ENCODE assay signal across 15 mouse cellular contexts in the genomic region with DNA sequence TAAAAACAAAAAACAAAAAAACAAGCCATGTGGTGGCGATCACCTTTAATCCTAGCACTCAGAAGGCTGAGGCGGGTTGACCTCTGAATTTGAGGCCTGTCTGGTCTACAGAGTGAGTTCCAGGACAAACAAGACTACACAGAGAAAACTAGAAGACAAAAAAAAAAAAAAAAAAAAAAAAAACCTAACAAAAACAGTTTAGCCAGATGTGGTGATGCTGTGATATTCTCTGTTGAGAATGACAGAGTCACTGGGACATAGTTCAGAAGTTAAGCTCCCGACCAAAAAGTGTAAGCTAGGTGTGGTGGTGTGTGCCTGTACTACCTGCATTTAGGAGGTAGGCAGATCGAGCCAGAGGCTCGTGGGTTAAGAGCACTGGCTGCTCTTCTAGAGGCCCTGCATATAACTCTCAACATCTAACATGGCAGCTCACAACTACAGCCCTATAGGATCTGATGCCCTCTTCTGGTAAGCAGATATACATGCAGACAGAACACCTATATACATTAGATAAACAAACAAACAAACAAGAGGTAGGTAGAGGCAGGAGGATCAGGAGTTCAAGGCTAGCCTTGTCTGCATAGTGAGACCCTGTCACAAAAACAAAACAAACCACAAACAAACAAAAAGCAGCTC. TPM values are rescaled to one million over a fixed set of nuclear protein-coding genes. Genes with fewer than 3 reads are reported as not detected.
A peak's percentile ranks its signal among the peaks of the same experiment; 100 is the strongest.
DNase-seq lines count a peak whose midpoint lies in the region; ATAC-seq and TF ChIP-seq lines count a peak whose summit lies in the region.
"Had no signal": no experiment of that assay in that cellular context is flagged by ENCODE, and none has a peak within 500 bp of the region (broad histone marks: within the 10 kb centered on the region; RNA-seq: fewer than 3 reads in every experiment).

No protein-coding gene starts in this region.

- no peak overlapping the region for H3K9ac ChIP-seq in intestine, postnatal 0 days (ENCODE audit: low read depth, low read length)
- H3K9ac ChIP-seq in intestine, embryonic 16.5 days (ENCODE audit: low read depth, low read length) = no peak overlapping the region
- H3K9ac ChIP-seq in neural tube, embryonic 15.5 days (replicated peaks) = no peak overlapping the region
- H3K9ac ChIP-seq: midbrain, embryonic 13.5 days had no signal

- H3K36me3 ChIP-seq in intestine, postnatal 0 days (ENCODE audit: control insufficient read depth, insufficient read depth) = peaks cover 15% of the 10 kb centered on the region
- H3K36me3 ChIP-seq in intestine, embryonic 16.5 days (ENCODE audit: control insufficient read depth, insufficient read depth, low read length) = peaks cover 9% of the 10 kb centered on the region; the same call in 1 of the 2 replicates
- H3K36me3 ChIP-seq in neural tube, embryonic 15.5 days = peaks cover 21% of the 10 kb centered on the region

- no peak overlapping the region for H3K27ac ChIP-seq in intestine, postnatal 0 days (ENCODE audit: low read depth, low read length)
- H3K27ac ChIP-seq in intestine, embryonic 16.5 days (ENCODE audit: low read length) = no peak overlapping the region
- H3K27ac ChIP-seq in neural tube, embryonic 15.5 days (replicated peaks) = no peak overlapping the region
- H3K27ac ChIP-seq: midbrain, embryonic 13.5 days had no signal

- H3K9me3 ChIP-seq in intestine, postnatal 0 days (ENCODE audit: control insufficient read depth) = no peaks in the 10 kb centered on the region
- H3K9me3 ChIP-seq in intestine, embryonic 16.5 days (ENCODE audit: control insufficient read depth, low read length) = no peaks in the 10 kb centered on the region
- no peaks in the 10 kb centered on the region for H3K9me3 ChIP-seq in neural tube, embryonic 15.5 days (replicated peaks)
- H3K9me3 ChIP-seq: midbrain, embryonic 13.5 days had no signal

- ATAC-seq in intestine, postnatal 0 days = no peak
- ATAC-seq in intestine, embryonic 16.5 days = no peak
- ATAC-seq in neural tube, embryonic 15.5 days (ENCODE audit: low FRiP score) = no peak
- ATAC-seq: midbrain, embryonic 13.5 days had no signal

- 88% methylated on average over 5 of the region's 5 CpGs for WGBS in intestine, postnatal 0 days
- 88% methylated on average over 5 of the region's 5 CpGs for WGBS in intestine, embryonic 16.5 days
- 95% methylated on average over 5 of the region's 5 CpGs for WGBS in neural tube, embryonic 15.5 days

- H3K27me3 ChIP-seq in intestine, postnatal 0 days (replicated peaks; ENCODE audit: control insufficient read depth, insufficient read depth, low read length) = no peaks in the 10 kb centered on the region
- no peaks in the 10 kb centered on the region for H3K27me3 ChIP-seq in intestine, embryonic 16.5 days (replicated peaks; ENCODE audit: control insufficient read depth, insufficient read depth, low read length)
- no peaks in the 10 kb centered on the region for H3K27me3 ChIP-seq in neural tube, embryonic 15.5 days (replicated peaks)
- H3K27me3 ChIP-seq: midbrain, embryonic 13.5 days had no signal

- H3K4me3 ChIP-seq in intestine, postnatal 0 days (ENCODE audit: low read depth, low read length) = no peak overlapping the region
- no peak overlapping the region for H3K4me3 ChIP-seq in intestine, embryonic 16.5 days (ENCODE audit: low read length)
- H3K4me3 ChIP-seq in neural tube, embryonic 15.5 days (replicated peaks) = no peak overlapping the region

- TF ChIP-seq CTCF in intestine, postnatal 0 days (IDR thresholded peaks at IDR 0.05; ENCODE audit: low read depth) = peak; percentile 41

- H3K4me2 ChIP-seq in intestine, postnatal 0 days (replicated peaks; ENCODE audit: low read depth) = no peak overlapping the region
- no peak overlapping the region for H3K4me2 ChIP-seq in intestine, embryonic 16.5 days (ENCODE audit: low read depth, low read length)
- H3K4me2 ChIP-seq in neural tube, embryonic 15.5 days = no peak overlapping the region

- H3K4me1 ChIP-seq in intestine, postnatal 0 days (replicated peaks; ENCODE audit: control insufficient read depth, insufficient read depth, low read length) = peaks cover 8% of the 10 kb centered on the region
- H3K4me1 ChIP-seq in intestine, embryonic 16.5 days (ENCODE audit: control insufficient read depth, insufficient read depth, low read length) = peaks cover 19% of the 10 kb centered on the region
- H3K4me1 ChIP-seq in neural tube, embryonic 15.5 days = peaks cover 29% of the 10 kb centered on the region

- DNase-seq in 3T3-L1 (ENCODE audit: low read depth, low spot score) (peak; percentile 19), A20 (ENCODE audit: low read depth, low spot score) (peak; percentile 34)
- peak; percentile 34 for DNase-seq in induced T-regulatory cell, adult 2 months (ENCODE audit: low read depth)
- DNase-seq in left cerebral cortex, adult 18-20 months (ENCODE audit: low spot score in 2 of 2) = no peak
- DNase-seq: cerebellum, adult 9-11 months; gastrocnemius, postnatal 36 days; heart, postnatal 10 days; kidney, adult 9 months; layer of hippocampus, postnatal 36 days; lung, postnatal 36 days; thymus, adult 18-20 months had no signal

RNA-seq across cellular contexts. Expression of a gene that starts 1.9 kb away (rescaled TPM):
- polyA plus RNA-seq in intestine, postnatal 0 days (2015; fragmentation: Nextera tagmentation; extraction: Ambion mirVana) = 22.2 and 23.6 TPM in 2 replicates
- 48.0 and 57.1 TPM in 2 replicates for polyA plus RNA-seq in intestine, embryonic 16.5 days (2015; fragmentation: Nextera tagmentation; extraction: Ambion mirVana)
- 33.9 and 35.0 TPM in 2 replicates for polyA plus RNA-seq in neural tube, embryonic 15.5 days (2015; fragmentation: Nextera tagmentation; extraction: Ambion mirVana)
- 10 to 100 TPM; 21.5 to 21.6 TPM for total RNA-seq in left cerebral cortex, adult 18-20 months (2021)

Comparison
In these comparisons a context has a peak if more than half of its experiments do, and no peak if none do; other contexts are left out.
1. DNase-seq: peak in 3T3-L1 (single experiment), A20 (single experiment) and induced T-regulatory cell, adult 2 months (single experiment); none in left cerebral cortex, adult 18-20 months (0 of 2).